Mouse (Mus musculus) kidney, postnatal 4 days (tissue): ENCODE results near the gene Lhfpl5.

Experiments
- DNase-seq, 2 experiments: peaks; one replicate each; pipeline ENCODE4 v3.0.0; 2021; ENCODE audit warnings: mixed read lengths in 2 of 2

The Lhfpl5 gene

DNA sequence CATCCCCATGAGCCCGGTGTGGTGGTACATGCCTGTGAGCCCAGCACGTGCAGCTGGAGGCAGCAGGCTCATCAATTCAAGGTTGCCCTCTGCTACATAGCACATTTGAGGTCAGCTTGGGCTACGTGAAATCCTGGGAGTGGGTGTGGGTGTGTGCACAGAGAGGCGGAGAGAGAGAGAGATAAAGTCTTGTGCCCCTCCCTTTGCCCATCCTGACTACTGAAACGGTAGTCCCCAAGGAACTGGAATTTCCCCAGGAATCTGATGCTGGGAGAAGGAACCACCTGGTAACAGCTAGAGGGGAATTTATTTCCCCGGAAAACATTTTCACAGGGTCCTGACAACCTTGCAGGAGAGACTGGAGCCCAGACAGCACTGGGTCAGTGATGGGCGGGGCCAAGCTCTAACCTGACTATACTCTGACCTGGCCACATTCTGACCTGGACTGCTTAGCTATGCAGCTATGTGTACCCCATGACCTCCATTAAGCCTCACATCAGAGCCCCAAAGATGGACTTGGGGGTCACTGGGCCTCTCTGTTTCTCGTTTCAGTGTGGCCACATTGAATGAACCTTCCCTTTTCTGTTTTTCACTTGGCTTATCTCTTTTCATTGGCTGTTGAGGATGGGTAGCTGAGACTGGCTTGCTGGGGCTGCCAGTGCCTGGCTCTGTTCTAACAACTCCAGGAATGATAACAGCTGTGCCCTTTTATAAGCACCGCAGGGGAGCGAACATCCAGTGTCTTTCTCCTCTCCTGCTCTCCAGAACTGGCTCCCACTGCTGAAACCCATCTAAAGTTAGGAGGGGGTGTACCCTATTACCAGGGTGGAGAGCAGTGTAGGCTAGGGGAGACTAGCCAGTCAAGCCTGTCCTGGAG lies 53.0 kb downstream of the Lhfpl5 start:
- DNase-seq: no peak

DNA sequence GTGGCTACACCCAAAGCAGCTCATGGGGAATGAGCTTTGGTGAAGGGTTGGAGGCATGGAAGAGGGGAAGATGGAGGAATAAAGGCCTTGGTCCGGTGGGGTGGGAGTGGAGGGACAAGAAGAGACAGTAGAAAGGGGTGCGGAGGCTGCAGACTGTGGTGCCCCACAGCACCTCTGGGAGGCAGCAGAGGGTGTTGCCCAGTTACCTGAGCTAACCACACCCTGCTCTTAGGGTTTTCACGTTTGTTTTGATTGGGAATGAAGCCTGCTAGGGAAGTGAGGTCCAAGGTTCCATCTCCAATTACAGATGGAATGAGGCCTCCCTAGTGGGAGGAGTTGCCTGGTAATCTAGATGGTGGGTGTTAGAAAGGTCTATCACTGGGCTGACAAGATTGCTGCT lies 53.7 kb downstream of the Lhfpl5 start:
- DNase-seq: no peak
